Mouse (Mus musculus) liver, postnatal 0 days (tissue): Measurements from ENCODE around the gene Palmd. TPM values are rescaled to one million over a fixed set of nuclear protein-coding genes. Genes with fewer than 3 reads are reported as not detected.

Source experiments
- ATAC-seq: fragments of 200-750 bp; cut with Nextera tagmentation; 2 replicates; pipeline ENCODE4 v1.8.0; 2017; ENCODE audit warnings: mild to moderate bottlenecking, moderate library complexity
- DNase-seq: peaks from one replicate; pipeline ENCODE4 v3.0.0-alpha.2; 2016
- H3K27ac ChIP-seq: fragments of 300-500 bp; sonication (generic); 2 replicates; pipeline ENCODE4 v1.5.1; 2014; ENCODE audit warnings: antibody characterized with exemption, moderate library complexity, mild to moderate bottlenecking, low read depth
- H3K27me3 ChIP-seq: fragments of 300-500 bp; sonication (generic); 2 replicates; pipeline ENCODE4 v1.6.1; 2014; ENCODE audit warnings: low read length, control low read depth, mixed read lengths; ENCODE audit not compliant: insufficient read depth
- H3K36me3 ChIP-seq: fragments of 300-500 bp; sonication (generic); replicated peaks from 2 replicates; pipeline ENCODE4 v1.6.1; 2014; ENCODE audit warnings: mild to moderate bottlenecking, control low read depth, low read length, moderate library complexity, mixed read lengths; ENCODE audit not compliant: insufficient read depth
- H3K4me1 ChIP-seq: fragments of 300-500 bp; sonication (generic); 2 replicates; pipeline ENCODE4 v1.6.1; 2014; ENCODE audit warnings: antibody characterized with exemption, mild to moderate bottlenecking, control low read depth; ENCODE audit not compliant: insufficient read depth
- H3K4me2 ChIP-seq: fragments of 300-500 bp; sonication (generic); 2 replicates; pipeline ENCODE4 v1.6.1; 2014; ENCODE audit warnings: low read depth, mild to moderate bottlenecking, low read length, moderate library complexity, mixed read lengths
- H3K4me3 ChIP-seq: fragments of 300-500 bp; sonication (generic); 2 replicates; pipeline ENCODE4 v1.5.1; 2014; ENCODE audit warnings: low read depth, low read length
- H3K9ac ChIP-seq: fragments of 300-500 bp; sonication (generic); replicated peaks from 2 replicates; pipeline ENCODE4 v1.6.1; 2014; ENCODE audit warnings: mild to moderate bottlenecking, moderate library complexity
- H3K9me3 ChIP-seq: fragments of 300-500 bp; sonication (generic); 2 replicates; pipeline ENCODE4 v1.6.1; 2016; ENCODE audit warnings: mild to moderate bottlenecking, control low read depth, low read length, mixed read lengths
- CTCF ChIP-seq: sonication (generic); IDR thresholded peaks from 2 replicates; pipeline ENCODE4 v1.5.1; 2016; ENCODE audit warnings: antibody characterized with exemption, low read depth
- EP300 ChIP-seq: IDR thresholded peaks from 2 replicates; pipeline ENCODE4 v1.6.1; 2016; ENCODE audit warnings: antibody characterized with exemption, low read depth, mild to moderate bottlenecking
- WGBS: fragments of 180-500 bp; shearing (Covaris S2); extraction: QIAGEN DNeasy Blood & Tissue Kit; methylation state at CpG from one replicate; pipeline ENCODE4 v1.1.7; 2014; ENCODE audit not compliant: insufficient replicate concordance; 5-methylcytosine and 5-hydroxymethylcytosine counted together
- polyA plus RNA-seq: library from polyadenylated mRNA; unstranded; fragments of >200 nt; fragmentation: Nextera tagmentation; extraction: Ambion mirVana; gene quantifications from 2 replicates; pipeline ENCODE4 v1.2.1, GENCODE M21; 2015

The Palmd gene
- polyA plus RNA-seq, 1 experiment from 2014 or later: 31.0 TPM

- ATAC-seq: no peak
Observed at GRCm38 (mm10) chr3:116942751-116943150, 26.0 kb downstream of the Palmd start.

GRCm38 (mm10) chr3:116941559-116942117 is 27.1 kb downstream of the Palmd start:
- Histone ChIP-seq H3K27me3 (no peaks in the 10 kb centered on the region), H3K4me1 (no peaks in the 10 kb centered on the region), H3K27ac (peak overlapping the region; percentile 51; the same call in 1 of the 2 replicates), H3K36me3 (peaks cover 5% of the 10 kb centered on the region; the same call in 1 of the 2 replicates), H3K4me2 (no peak overlapping the region), H3K4me3 (no peak overlapping the region), H3K9me3 (peaks cover 2% of the 10 kb centered on the region; the same call in 1 of the 2 replicates), H3K9ac (no peak overlapping the region)
- ATAC-seq: peak; percentile 78
- no peak for DNase-seq
- 65% methylated on average over 1 of the region's 1 CpGs for WGBS
- TF ChIP-seq CTCF (no peak), EP300 (no peak)

More at GRCm38 (mm10) chr3:116942751-116943150, 26.0 kb downstream of the Palmd start:
- WGBS: 82% methylated on average over 6 of the region's 6 CpGs
- Histone ChIP-seq H3K4me2 (no peak overlapping the region), H3K9ac (no peak overlapping the region), H3K4me3 (no peak overlapping the region), H3K27me3 (no peaks in the 10 kb centered on the region), H3K4me1 (no peaks in the 10 kb centered on the region), H3K36me3 (peaks cover 5% of the 10 kb centered on the region; the same call in 1 of the 2 replicates), H3K9me3 (peaks cover 2% of the 10 kb centered on the region; the same call in 1 of the 2 replicates), H3K27ac (no peak overlapping the region)
- DNase-seq: no peak
- no peak for TF ChIP-seq EP300
- TF ChIP-seq CTCF: no peak

GRCm38 (mm10) chr3:116940804-116941558 is 27.8 kb downstream of the Palmd start:
- peaks cover 5% of the 10 kb centered on the region; the same call in 1 of the 2 replicates for H3K36me3 ChIP-seq
- DNase-seq (no peak), ATAC-seq (no peak)
- WGBS: 74% methylated on average over 10 of the region's 10 CpGs
- H3K4me3 ChIP-seq: no peak overlapping the region
- peaks cover 2% of the 10 kb centered on the region; the same call in 1 of the 2 replicates for H3K9me3 ChIP-seq
- H3K27me3 ChIP-seq: no peaks in the 10 kb centered on the region
- no peak overlapping the region for H3K9ac ChIP-seq
- no peaks in the 10 kb centered on the region for H3K4me1 ChIP-seq
- H3K27ac ChIP-seq: peak overlapping the region; percentile 51; the same call in 1 of the 2 replicates
- no peak overlapping the region for H3K4me2 ChIP-seq
- TF ChIP-seq EP300 (no peak), CTCF (no peak)

DNA sequence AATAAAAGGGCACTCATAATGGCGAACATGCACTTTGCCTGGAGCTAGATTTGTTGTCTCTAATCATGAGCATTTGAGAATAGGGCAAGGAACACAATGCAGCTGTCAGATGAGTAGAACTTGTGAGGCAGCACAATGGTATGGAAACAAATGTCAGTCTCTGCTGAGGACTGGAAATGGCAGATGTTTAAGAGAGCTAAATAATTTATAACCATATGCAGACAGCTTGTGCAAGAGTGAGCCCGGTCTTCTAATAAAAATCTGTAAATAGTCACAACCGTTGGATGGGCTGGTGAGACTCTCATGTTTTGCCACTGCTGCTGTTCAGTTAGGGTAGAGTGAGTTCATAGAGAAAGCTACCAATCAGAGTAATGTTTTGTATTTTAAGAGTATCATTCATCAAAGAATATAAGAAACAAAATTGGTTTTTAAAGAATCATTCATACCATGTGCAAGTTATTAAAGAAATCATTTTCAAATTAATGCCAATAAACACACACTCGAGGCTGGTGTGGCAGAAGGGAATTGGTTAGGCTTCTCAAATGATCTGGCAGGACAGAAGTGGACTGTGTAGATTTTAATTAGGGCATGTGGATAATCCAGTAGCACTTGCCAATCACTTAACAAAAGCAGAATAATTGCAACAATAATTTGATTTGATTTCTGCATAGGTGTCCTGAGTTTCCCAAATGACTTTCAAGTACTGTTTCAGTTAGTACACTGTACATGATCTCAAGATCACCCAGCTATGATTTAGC is 31.7 kb downstream of the Palmd start:
- H3K4me1 ChIP-seq: no peaks in the 10 kb centered on the region
- H3K27ac ChIP-seq: no peak overlapping the region
- ATAC-seq (no peak), DNase-seq (no peak)
- no peak overlapping the region for H3K4me3 ChIP-seq
- no peak overlapping the region for H3K4me2 ChIP-seq
- peaks cover 2% of the 10 kb centered on the region; the same call in 1 of the 2 replicates for H3K9me3 ChIP-seq
- TF ChIP-seq EP300: no peak
- no peak for TF ChIP-seq CTCF
- H3K9ac ChIP-seq: no peak overlapping the region
- 78% methylated on average over 4 of the region's 4 CpGs for WGBS
- H3K27me3 ChIP-seq: no peaks in the 10 kb centered on the region
- peaks cover 5% of the 10 kb centered on the region; the same call in 1 of the 2 replicates for H3K36me3 ChIP-seq

- 76% methylated on average over 1 of the region's 1 CpGs for WGBS
- DNase-seq (no peak), ATAC-seq (no peak)
- H3K27ac ChIP-seq: no peak overlapping the region
- H3K4me3 ChIP-seq: no peak overlapping the region
- H3K36me3 ChIP-seq: no peaks in the 10 kb centered on the region
- H3K9me3 ChIP-seq: no peaks in the 10 kb centered on the region
- H3K4me2 ChIP-seq: no peak overlapping the region
- H3K9ac ChIP-seq: no peak overlapping the region
- no peaks in the 10 kb centered on the region for H3K27me3 ChIP-seq
- TF ChIP-seq CTCF (no peak), EP300 (no peak)
- no peaks in the 10 kb centered on the region for H3K4me1 ChIP-seq
Observed at GRCm38 (mm10) chr3:116933158-116933557, 35.6 kb downstream of the Palmd start.

- Histone ChIP-seq H3K4me3 (no peak overlapping the region), H3K9ac (no peak overlapping the region), H3K36me3 (no peaks in the 10 kb centered on the region), H3K9me3 (no peaks in the 10 kb centered on the region), H3K27me3 (no peaks in the 10 kb centered on the region), H3K4me2 (no peak overlapping the region), H3K4me1 (no peaks in the 10 kb centered on the region), H3K27ac (no peak overlapping the region)
- ATAC-seq: no peak
- no peak for DNase-seq
- TF ChIP-seq EP300 (no peak), CTCF (no peak)
- 77% methylated on average over 4 of the region's 4 CpGs for WGBS
Observed at GRCm38 (mm10) chr3:116928994-116929393, 39.8 kb downstream of the Palmd start.
